Mouse (Mus musculus): ENCODE data around the gene Fcrl6. TPM values are rescaled to one million over a fixed set of nuclear protein-coding genes. Genes with fewer than 3 reads are reported as not detected.

Gene Fcrl6
- 0.31 TPM in 1 of 2 replicates, not detected in the other for polyA plus RNA-seq (2016; fragmentation: Nextera tagmentation; extraction: Ambion mirVana)

- no peaks in the 10 kb centered on the region for H3K9me3 ChIP-seq
- no peak within 1 kb of the TSS for H3K9ac ChIP-seq (replicated peaks)
- no peak for ATAC-seq (ENCODE audit: low FRiP score, low read depth)
- H3K4me2 ChIP-seq (replicated peaks), result no peak within 1 kb of the TSS
- 79% methylated on average over 1 of the region's 1 CpGs for WGBS
- H3K27me3 ChIP-seq, result no peaks in the 10 kb centered on the region
- no peaks in the 10 kb centered on the region for H3K4me1 ChIP-seq
- no peak within 1 kb of the TSS for H3K27ac ChIP-seq (replicated peaks)
- no peak within 1 kb of the TSS for H3K4me3 ChIP-seq
- no peaks in the 10 kb centered on the region for H3K36me3 ChIP-seq
Measured at GRCm38 (mm10) chr1:172602326-172602725, at the start of gene Fcrl6. Fcrl6 (minus strand) TSS chr1:172602551.

DNA sequence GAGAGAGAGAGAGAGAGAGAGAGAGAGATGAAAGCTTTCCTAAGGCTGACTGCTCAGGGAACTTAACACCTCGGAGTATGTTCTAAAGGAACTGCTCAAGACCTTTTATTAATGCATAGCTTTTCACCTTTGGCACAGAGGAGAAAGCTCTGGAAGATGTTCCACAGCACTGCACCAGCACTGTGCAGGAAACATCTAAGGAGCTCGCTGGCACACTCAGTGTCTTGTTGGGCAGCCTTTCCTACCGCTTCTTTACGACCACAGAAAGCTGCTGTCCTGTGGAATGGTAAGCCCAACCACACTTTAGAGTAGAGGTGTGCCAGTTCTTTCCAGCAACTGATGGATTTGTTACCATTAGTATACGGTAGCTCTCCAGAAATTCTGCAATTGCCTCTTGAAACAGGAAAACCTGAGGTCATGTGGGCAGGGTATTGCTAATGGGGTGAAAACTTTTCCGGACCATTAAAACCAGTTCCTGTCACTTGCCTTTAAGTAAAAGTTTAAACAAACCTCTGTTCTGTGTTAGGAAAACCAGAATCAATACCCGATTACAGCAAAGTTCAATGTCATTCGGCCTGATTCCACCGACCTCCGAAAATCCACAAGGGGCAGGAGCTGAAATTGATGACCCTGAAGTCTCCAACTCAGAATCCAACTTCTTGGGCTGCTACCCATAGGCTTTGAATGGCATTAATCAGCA is 49.1 kb upstream of the Fcrl6 start:
- Histone ChIP-seq H3K9ac (replicated peaks) (no peak overlapping the region), H3K4me1 (no peaks in the 10 kb centered on the region), H3K4me2 (replicated peaks) (no peak overlapping the region), H3K4me3 (no peak overlapping the region), H3K27me3 (no peaks in the 10 kb centered on the region), H3K9me3 (no peaks in the 10 kb centered on the region), H3K36me3 (no peaks in the 10 kb centered on the region), H3K27ac (replicated peaks) (no peak overlapping the region)
- WGBS, result 84% methylated on average over 10 of the region's 10 CpGs
- ATAC-seq (ENCODE audit: low FRiP score, low read depth), result no peak

GRCm38 (mm10) chr1:172650519-172651287 is 48.4 kb upstream of the Fcrl6 start:
- H3K9ac ChIP-seq (replicated peaks), result no peak overlapping the region

GRCm38 (mm10) chr1:172649396-172649795 is 47.0 kb upstream of the Fcrl6 start:
- H3K36me3 ChIP-seq, result no peaks in the 10 kb centered on the region
- H3K27ac ChIP-seq (replicated peaks), result no peak overlapping the region
- WGBS, result 89% methylated on average over 9 of the region's 9 CpGs
- no peaks in the 10 kb centered on the region for H3K9me3 ChIP-seq
- no peaks in the 10 kb centered on the region for H3K4me1 ChIP-seq
- no peak overlapping the region for H3K9ac ChIP-seq (replicated peaks)
- no peak for ATAC-seq (ENCODE audit: low FRiP score, low read depth)
- no peak overlapping the region for H3K4me2 ChIP-seq (replicated peaks)
- H3K4me3 ChIP-seq, result no peak overlapping the region
- no peaks in the 10 kb centered on the region for H3K27me3 ChIP-seq

More at GRCm38 (mm10) chr1:172650519-172651287, 48.4 kb upstream of the Fcrl6 start:
- Histone ChIP-seq H3K36me3 (no peaks in the 10 kb centered on the region), H3K9me3 (no peaks in the 10 kb centered on the region), H3K27me3 (no peaks in the 10 kb centered on the region), H3K4me3 (no peak overlapping the region), H3K4me1 (no peaks in the 10 kb centered on the region), H3K4me2 (replicated peaks) (no peak overlapping the region), H3K27ac (replicated peaks) (no peak overlapping the region)
- no peak; the same call in 1 of the 2 replicates for ATAC-seq (ENCODE audit: low FRiP score, low read depth)
- 61% methylated on average over 8 of the region's 8 CpGs for WGBS

- Histone ChIP-seq H3K4me2 (replicated peaks) (no peak overlapping the region), H3K4me1 (no peaks in the 10 kb centered on the region), H3K9me3 (no peaks in the 10 kb centered on the region), H3K27me3 (no peaks in the 10 kb centered on the region), H3K9ac (replicated peaks) (no peak overlapping the region), H3K4me3 (no peak overlapping the region), H3K36me3 (no peaks in the 10 kb centered on the region), H3K27ac (replicated peaks) (no peak overlapping the region)
- 28% methylated on average over 4 of the region's 4 CpGs for WGBS
- no peak for ATAC-seq (ENCODE audit: low FRiP score, low read depth)
Measured at GRCm38 (mm10) chr1:172647236-172647635, 44.9 kb upstream of the Fcrl6 start.

DNA sequence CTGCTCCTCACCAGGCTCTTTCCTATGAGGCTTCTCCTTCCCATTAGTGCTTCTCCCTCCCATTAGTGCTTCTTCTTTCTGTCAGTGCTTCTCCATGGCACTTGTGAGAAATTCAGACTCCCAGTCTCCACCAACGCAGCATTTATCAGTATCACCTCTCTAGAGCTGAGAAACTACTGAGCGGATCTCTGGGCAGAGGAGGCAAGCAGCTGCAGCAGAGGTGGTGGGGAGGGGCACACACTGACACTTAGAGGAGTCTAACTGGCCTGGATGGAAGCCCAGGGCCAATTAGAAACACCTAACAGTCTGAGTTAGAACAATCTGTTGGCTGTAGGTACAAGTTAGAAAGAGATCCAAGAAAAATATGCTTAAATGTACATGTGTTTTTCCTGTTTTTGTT is 36.4 kb upstream of the Fcrl6 start:
- no peak overlapping the region for H3K9ac ChIP-seq (replicated peaks)
- no peaks in the 10 kb centered on the region for H3K27me3 ChIP-seq
- no peaks in the 10 kb centered on the region for H3K9me3 ChIP-seq
- H3K4me2 ChIP-seq (replicated peaks), result no peak overlapping the region
- WGBS, result 61% methylated on average over 2 of the region's 2 CpGs
- no peak for ATAC-seq (ENCODE audit: low FRiP score, low read depth)
- H3K27ac ChIP-seq (replicated peaks), result no peak overlapping the region
- no peaks in the 10 kb centered on the region for H3K36me3 ChIP-seq
- H3K4me1 ChIP-seq, result no peaks in the 10 kb centered on the region
- H3K4me3 ChIP-seq, result no peak overlapping the region

- WGBS, result 82% methylated on average over 4 of the region's 4 CpGs
- Histone ChIP-seq H3K9ac (replicated peaks) (no peak overlapping the region), H3K4me3 (no peak overlapping the region), H3K4me1 (no peaks in the 10 kb centered on the region), H3K36me3 (no peaks in the 10 kb centered on the region), H3K9me3 (no peaks in the 10 kb centered on the region), H3K4me2 (replicated peaks) (no peak overlapping the region), H3K27ac (replicated peaks) (no peak overlapping the region), H3K27me3 (no peaks in the 10 kb centered on the region)
- no peak for ATAC-seq (ENCODE audit: low FRiP score, low read depth)
Measured at GRCm38 (mm10) chr1:172637801-172638200, 35.5 kb upstream of the Fcrl6 start.

DNA sequence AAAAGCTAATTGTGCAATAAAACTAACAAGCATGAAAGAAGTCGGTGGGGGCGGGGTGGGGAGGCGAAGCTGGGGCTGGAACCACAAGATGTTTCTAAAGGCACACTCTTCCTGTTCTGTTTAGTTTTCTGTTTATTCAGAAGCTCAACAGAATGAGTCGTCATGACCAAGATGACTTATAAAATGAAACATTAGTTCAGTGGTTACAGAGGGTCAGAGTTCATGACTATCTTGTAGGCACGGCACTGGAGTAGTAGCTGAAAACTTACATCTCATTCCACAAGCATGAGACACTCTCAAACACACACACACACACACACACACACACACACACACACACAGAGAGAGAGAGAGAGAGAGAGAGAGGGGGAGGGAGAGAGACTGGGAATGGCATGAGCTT is 33.9 kb upstream of the Fcrl6 start:
- Histone ChIP-seq H3K9ac (replicated peaks) (no peak overlapping the region), H3K27me3 (no peaks in the 10 kb centered on the region), H3K4me3 (no peak overlapping the region), H3K27ac (replicated peaks) (no peak overlapping the region), H3K4me2 (replicated peaks) (no peak overlapping the region), H3K4me1 (no peaks in the 10 kb centered on the region), H3K9me3 (no peaks in the 10 kb centered on the region), H3K36me3 (no peaks in the 10 kb centered on the region)
- no peak for ATAC-seq (ENCODE audit: low FRiP score, low read depth)
- over 99% methylated on average over 5 of the region's 5 CpGs for WGBS

GRCm38 (mm10) chr1:172635258-172635657 is 32.9 kb upstream of the Fcrl6 start:
- no peaks in the 10 kb centered on the region for H3K27me3 ChIP-seq
- H3K4me3 ChIP-seq, result no peak overlapping the region
- no peak for ATAC-seq (ENCODE audit: low FRiP score, low read depth)
- no peak overlapping the region for H3K27ac ChIP-seq (replicated peaks)
- H3K9me3 ChIP-seq, result no peaks in the 10 kb centered on the region
- no peaks in the 10 kb centered on the region for H3K4me1 ChIP-seq
- 74% methylated on average over 4 of the region's 4 CpGs for WGBS
- H3K36me3 ChIP-seq, result no peaks in the 10 kb centered on the region
- no peak overlapping the region for H3K9ac ChIP-seq (replicated peaks)
- no peak overlapping the region for H3K4me2 ChIP-seq (replicated peaks)

DNA sequence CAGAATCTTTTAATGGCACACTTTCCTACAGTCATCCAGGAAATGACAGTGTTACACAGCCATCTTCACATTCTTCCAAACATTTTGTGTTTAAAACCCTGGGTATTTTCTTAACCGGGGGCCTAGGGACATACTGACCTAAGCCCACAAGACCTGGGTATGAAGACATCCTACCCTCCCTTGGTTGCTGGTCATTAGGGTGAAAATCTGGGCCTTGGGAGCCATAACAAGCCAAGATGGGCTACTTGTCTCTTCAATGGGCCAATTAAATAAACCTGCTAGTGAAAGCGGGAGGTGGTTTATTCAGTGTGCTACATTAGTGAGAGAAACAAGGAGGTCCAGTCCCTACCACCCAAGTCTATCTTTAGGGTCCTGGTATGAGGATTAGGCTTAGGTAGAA is 31.8 kb upstream of the Fcrl6 start:
- H3K9ac ChIP-seq (replicated peaks), result no peak overlapping the region
- no peaks in the 10 kb centered on the region for H3K4me1 ChIP-seq
- no peaks in the 10 kb centered on the region for H3K9me3 ChIP-seq
- WGBS, result 89% methylated on average over 2 of the region's 2 CpGs
- H3K4me3 ChIP-seq, result no peak overlapping the region
- no peaks in the 10 kb centered on the region for H3K36me3 ChIP-seq
- no peak for ATAC-seq (ENCODE audit: low FRiP score, low read depth)
- no peaks in the 10 kb centered on the region; the same call in 1 of the 2 replicates for H3K27me3 ChIP-seq
- no peak overlapping the region for H3K27ac ChIP-seq (replicated peaks)
- no peak overlapping the region for H3K4me2 ChIP-seq (replicated peaks)

- H3K9me3 ChIP-seq, result no peaks in the 10 kb centered on the region
- H3K27ac ChIP-seq (replicated peaks), result peak within 1 kb of the TSS; percentile 62
- no peaks in the 10 kb centered on the region for H3K36me3 ChIP-seq
- H3K9ac ChIP-seq (replicated peaks), result peak within 1 kb of the TSS; percentile 54
- under 1% methylated on average over 49 of the region's 53 CpGs for WGBS
- H3K4me1 ChIP-seq, result no peaks in the 10 kb centered on the region
- peak within 1 kb of the TSS; percentile 66 for H3K4me3 ChIP-seq
- H3K27me3 ChIP-seq, result no peaks in the 10 kb centered on the region; the same call in 1 of the 2 replicates
- peak within 1 kb of the TSS; percentile 64 for H3K4me2 ChIP-seq (replicated peaks)
- ATAC-seq (ENCODE audit: low FRiP score, low read depth), result peak; percentile 98
Measured at GRCm38 (mm10) chr1:172632451-172633326, 30.3 kb upstream of the Fcrl6 start, which contains the start of gene Dusp23. Dusp23 (minus strand) TSS chr1:172632962.

Measured in midbrain, embryonic 12.5 days (tissue).